Mouse (Mus musculus) lung, embryonic 16.5 days (tissue): ENCODE measurements around the gene Mmachc. TPM values are rescaled to one million over a fixed set of nuclear protein-coding genes. Genes with fewer than 3 reads are reported as not detected.
"Not testable (repeated sequence)": the region's sequence is repeated elsewhere in the genome, so short reads cannot be mapped to it uniquely, and the experiment has no call there.

Experiments
- ATAC-seq: fragments of 200-750 bp; cut with Nextera tagmentation; 2 replicates; pipeline ENCODE4 v1.8.0; 2017; ENCODE audit warnings: low read depth, mild to moderate bottlenecking, moderate library complexity
- H3K27ac ChIP-seq: fragments of 300-500 bp; sonication (generic); 2 replicates; pipeline ENCODE4 v1.5.1; 2014; ENCODE audit warnings: mild to moderate bottlenecking, control low read depth, low read length
- H3K27me3 ChIP-seq: fragments of 300-500 bp; sonication (generic); 2 replicates; pipeline ENCODE4 v1.6.1; 2014; ENCODE audit warnings: low read depth, low read length, mixed read lengths; ENCODE audit not compliant: control insufficient read depth, insufficient read depth
- H3K36me3 ChIP-seq: fragments of 300-500 bp; sonication (generic); 2 replicates; pipeline ENCODE4 v1.6.1; 2014; ENCODE audit warnings: low read length; ENCODE audit not compliant: control insufficient read depth, insufficient read depth
- H3K4me1 ChIP-seq: fragments of 300-500 bp; sonication (generic); replicated peaks from 2 replicates; pipeline ENCODE4 v1.6.1; 2014; ENCODE audit warnings: low read length, mixed read lengths; ENCODE audit not compliant: control insufficient read depth, insufficient read depth
- H3K4me2 ChIP-seq: fragments of 300-500 bp; sonication (generic); 2 replicates; pipeline ENCODE4 v1.6.1; 2014; ENCODE audit warnings: low read depth, low read length, control low read depth
- H3K4me3 ChIP-seq: fragments of 300-500 bp; sonication (generic); 2 replicates; pipeline ENCODE4 v1.5.1; 2014; ENCODE audit warnings: mild to moderate bottlenecking, low read length, control low read depth
- H3K9ac ChIP-seq: fragments of 300-500 bp; sonication (generic); 2 replicates; pipeline ENCODE4 v1.6.1; 2014; ENCODE audit warnings: low read length, control low read depth
- H3K9me3 ChIP-seq: fragments of 300-500 bp; sonication (generic); 2 replicates; pipeline ENCODE4 v1.6.1; 2016; ENCODE audit warnings: low read length; ENCODE audit not compliant: control insufficient read depth
- WGBS: fragments of 180-500 bp; shearing (Covaris S2); extraction: QIAGEN DNeasy Blood & Tissue Kit; methylation state at CpG from one replicate; pipeline ENCODE4 v1.1.7; 2014; 5-methylcytosine and 5-hydroxymethylcytosine counted together
- polyA plus RNA-seq: library from polyadenylated mRNA; unstranded; fragments of >200 nt; fragmentation: Nextera tagmentation; extraction: Ambion mirVana; gene quantifications from 2 replicates; pipeline ENCODE4 v1.2.1, GENCODE M21; 2015

Gene Mmachc
- polyA plus RNA-seq, 1 experiment from 2014 or later: 23.5 TPM

GRCm38 (mm10) chr4:116660829-116661228, 47.4 kb downstream of the Mmachc start:
- no peaks in the 10 kb centered on the region for H3K36me3 ChIP-seq
- 70% methylated on average over 6 of the region's 6 CpGs for WGBS
- H3K4me3 ChIP-seq: no peak overlapping the region
- no peak overlapping the region for H3K27ac ChIP-seq
- no peak overlapping the region for H3K9ac ChIP-seq
- H3K4me1 ChIP-seq: no peaks in the 10 kb centered on the region; the same call in 1 of the 2 replicates
- H3K4me2 ChIP-seq: no peak overlapping the region
- no peak for ATAC-seq
- H3K27me3 ChIP-seq: no peaks in the 10 kb centered on the region
- no peaks in the 10 kb centered on the region for H3K9me3 ChIP-seq

GRCm38 (mm10) chr4:116659916-116660315, 48.3 kb downstream of the Mmachc start:
- H3K27ac ChIP-seq, ATAC-seq: not testable (repeated sequence)
- 63% methylated on average over 6 of the region's 6 CpGs for whole genome bisulfite sequencing

GRCm38 (mm10) chr4:116659474-116659873, 48.7 kb downstream of the Mmachc start:
- no peaks in the 10 kb centered on the region for H3K36me3 ChIP-seq
- no peak overlapping the region for H3K4me3 ChIP-seq
- no peaks in the 10 kb centered on the region for H3K9me3 ChIP-seq
- H3K27ac ChIP-seq: no peak overlapping the region
- WGBS: 17% methylated on average over 2 of the region's 2 CpGs
- H3K27me3 ChIP-seq: no peaks in the 10 kb centered on the region
- no peak overlapping the region for H3K9ac ChIP-seq
- peak; percentile 78; the same call in 1 of the 2 replicates for ATAC-seq
- H3K4me1 ChIP-seq: no peaks in the 10 kb centered on the region; the same call in 1 of the 2 replicates
- H3K4me2 ChIP-seq: no peak overlapping the region

More at GRCm38 (mm10) chr4:116659916-116660315, 48.3 kb downstream of the Mmachc start:
- H3K4me1 ChIP-seq, H3K9me3 ChIP-seq, H3K4me2 ChIP-seq, H3K36me3 ChIP-seq, H3K4me3 ChIP-seq, H3K27me3 ChIP-seq, H3K9ac ChIP-seq: not testable (repeated sequence)

- Histone ChIP-seq H3K27ac (no peak overlapping the region), H3K36me3 (no peaks in the 10 kb centered on the region), H3K4me1 (no peaks in the 10 kb centered on the region; the same call in 1 of the 2 replicates), H3K9me3 (no peaks in the 10 kb centered on the region), H3K27me3 (no peaks in the 10 kb centered on the region), H3K4me3 (no peak overlapping the region), H3K4me2 (no peak overlapping the region), H3K9ac (no peak overlapping the region)
- ATAC-seq: no peak
- 40% methylated on average over 3 of the region's 3 CpGs for WGBS
These were observed 50.2 kb downstream of the Mmachc start for GRCm38 (mm10) chr4:116657971-116658370.

- H3K9ac ChIP-seq: no peak overlapping the region
- H3K4me1 ChIP-seq: peaks cover 3% of the 10 kb centered on the region
- WGBS: 65% methylated on average over 3 of the region's 3 CpGs
- H3K4me3 ChIP-seq: no peak overlapping the region
- no peak overlapping the region for H3K4me2 ChIP-seq
- H3K36me3 ChIP-seq: no peaks in the 10 kb centered on the region
- no peak for ATAC-seq
- H3K27me3 ChIP-seq: no peaks in the 10 kb centered on the region
- H3K9me3 ChIP-seq: no peaks in the 10 kb centered on the region
- no peak overlapping the region for H3K27ac ChIP-seq
These were observed 52.5 kb downstream of the Mmachc start for GRCm38 (mm10) chr4:116655658-116656057.

- H3K27ac ChIP-seq: no peak overlapping the region
- no peak overlapping the region for H3K4me2 ChIP-seq
- no peak for ATAC-seq
- no peaks in the 10 kb centered on the region for H3K27me3 ChIP-seq
- H3K9me3 ChIP-seq: no peaks in the 10 kb centered on the region
- H3K36me3 ChIP-seq: no peaks in the 10 kb centered on the region
- H3K4me3 ChIP-seq: no peak overlapping the region
- WGBS: 29% methylated on average over 2 of the region's 2 CpGs
- H3K9ac ChIP-seq: no peak overlapping the region
- peaks cover 6% of the 10 kb centered on the region for H3K4me1 ChIP-seq
These were observed 53.1 kb downstream of the Mmachc start for GRCm38 (mm10) chr4:116655100-116655499.

- Histone ChIP-seq H3K27me3 (no peaks in the 10 kb centered on the region), H3K27ac (no peak overlapping the region), H3K36me3 (peaks cover under 1% of the 10 kb centered on the region; the same call in 1 of the 2 replicates), H3K4me2 (no peak overlapping the region), H3K4me3 (no peak overlapping the region), H3K9me3 (no peaks in the 10 kb centered on the region), H3K9ac (no peak overlapping the region), H3K4me1 (peaks cover 11% of the 10 kb centered on the region)
- WGBS: 81% methylated on average over 6 of the region's 6 CpGs
- no peak for ATAC-seq
These were observed 55.0 kb downstream of the Mmachc start for GRCm38 (mm10) chr4:116653228-116653627.

Other genes with a start within 250 kb of the Mmachc start
- gene Mast2, start 244.2 kb downstream of the Mmachc start, polyA plus RNA-seq: 11.0 and 11.5 TPM in 2 replicates
- 14.1 and 14.7 TPM in 2 replicates for gene Ipp, start 200.9 kb downstream of the Mmachc start, polyA plus RNA-seq
- 21.2 and 22.1 TPM in 2 replicates for gene Tmem69, start 152.5 kb downstream of the Mmachc start, polyA plus RNA-seq
- 32.5 and 37.2 TPM in 2 replicates for gene Gpbp1l1, start 150.7 kb downstream of the Mmachc start, polyA plus RNA-seq
- 17.6 and 22.5 TPM in 2 replicates for gene Ccdc17, start 111.8 kb downstream of the Mmachc start, polyA plus RNA-seq
- 101 and 111 TPM in 2 replicates for gene Nasp, start 80.5 kb downstream of the Mmachc start, polyA plus RNA-seq
- 817 and 840 TPM in 2 replicates for gene Akr1a1, start 56.7 kb downstream of the Mmachc start, polyA plus RNA-seq
- 1,438 and 1,494 TPM in 2 replicates for gene Prdx1, start 22.9 kb downstream of the Mmachc start, polyA plus RNA-seq
- gene Ccdc163, start 103 bp upstream of the Mmachc start, polyA plus RNA-seq: 29.4 and 35.2 TPM in 2 replicates
- 8.2 and 8.3 TPM in 2 replicates for gene Tesk2, start 12.5 kb upstream of the Mmachc start, polyA plus RNA-seq
- 35.2 and 36.5 TPM in 2 replicates for gene Toe1, start 99.2 kb upstream of the Mmachc start, polyA plus RNA-seq
- gene Mutyh, start 99.3 kb upstream of the Mmachc start, polyA plus RNA-seq: 17.0 and 17.7 TPM in 2 replicates
- gene Hpdl, start 113.3 kb upstream of the Mmachc start, polyA plus RNA-seq: 0.40 and 0.49 TPM in 2 replicates
- gene Zswim5, start 169.0 kb upstream of the Mmachc start, polyA plus RNA-seq: 0.40 and 0.70 TPM in 2 replicates